Mouse (Mus musculus) CD4-positive, CD25-positive, alpha-beta regulatory T cell, adult 4 months (primary cell): ENCODE results near the gene Kpna3. TPM values are rescaled to one million over a fixed set of nuclear protein-coding genes. Genes with fewer than 3 reads are reported as not detected.

Experiments used
- ATAC-seq: one replicate; pipeline ENCODE4 v1.8.0; 2017
- polyA plus RNA-seq, 2 experiments: library from polyadenylated mRNA; unstranded; fragments of 100-300 nt; shearing (Covaris generic); gene quantifications; one replicate each; pipeline ENCODE4 v1.2.1; 2017

The Kpna3 gene
- polyA plus RNA-seq, 2 experiments from 2014 or later = 30.6 to 35.1 TPM

GRCm38 (mm10) chr14:61316861-61317260, 122.8 kb downstream of the Kpna3 start:
- peak; percentile 39 for ATAC-seq

Other genes starting within 250 kb of the Kpna3 start
- gene Sgcg, start 181.4 kb downstream of the Kpna3 start, polyA plus RNA-seq = not detected
- gene Arl11, start 130.1 kb downstream of the Kpna3 start, polyA plus RNA-seq = not detected
- 10 to 100 TPM in 1 of 2 experiments, 1 to 10 TPM in 1; 6.5 to 12.3 TPM for gene Ebpl, start 79.4 kb downstream of the Kpna3 start, polyA plus RNA-seq
- gene Spryd7, start 117.0 kb upstream of the Kpna3 start, polyA plus RNA-seq = 1 to 10 TPM; 5.2 to 7.7 TPM
- 1 to 10 TPM; 8.9 TPM for gene Trim13, start 158.4 kb upstream of the Kpna3 start, polyA plus RNA-seq
- gene Kcnrg, start 167.6 kb upstream of the Kpna3 start, polyA plus RNA-seq = 1 to 10 TPM in 1 of 2 experiments, under 1 TPM in 1; 0.52 to 1.0 TPM